Mouse (Mus musculus): Measurements from ENCODE around the gene Kansl3.

The Kansl3 gene

DNA sequence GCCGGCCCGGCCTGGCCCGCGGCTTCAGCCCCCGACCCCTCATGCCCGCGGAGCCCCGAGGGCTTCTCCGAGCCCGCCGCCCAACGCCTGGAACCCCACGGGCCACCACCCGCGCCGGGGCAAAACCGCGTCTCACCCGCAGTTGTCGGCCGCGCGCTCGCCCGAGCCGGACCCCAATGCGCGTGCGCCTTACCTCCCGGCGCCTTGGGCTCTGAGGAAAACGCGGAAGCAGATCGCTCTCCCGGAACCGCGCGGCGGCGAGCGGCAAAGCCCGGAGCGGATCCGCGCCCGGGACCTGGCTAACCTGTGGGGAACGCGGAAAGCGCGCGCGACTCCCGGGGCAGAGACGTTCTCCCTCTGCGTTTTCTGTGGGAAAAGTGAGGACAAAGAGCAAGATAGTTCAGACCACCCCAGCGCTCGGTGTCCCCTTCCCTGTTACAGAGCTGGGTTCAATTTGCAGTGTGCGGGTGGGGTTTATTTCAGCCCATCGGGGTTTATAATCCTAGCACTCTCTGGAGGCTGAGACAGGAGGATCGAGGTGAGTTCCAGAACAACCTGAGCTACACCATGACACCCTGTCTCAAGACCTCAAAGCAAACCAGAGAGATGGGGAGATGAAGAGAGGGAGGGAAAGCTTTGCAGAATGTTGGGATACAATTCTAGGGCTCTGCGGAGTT, at the start of gene Kansl3:
Gene Kansl3, minus strand, starts transcription at position 213 of the 677 bp plus-strand sequence.
- DNase-seq: peak; percentile 95

DNA sequence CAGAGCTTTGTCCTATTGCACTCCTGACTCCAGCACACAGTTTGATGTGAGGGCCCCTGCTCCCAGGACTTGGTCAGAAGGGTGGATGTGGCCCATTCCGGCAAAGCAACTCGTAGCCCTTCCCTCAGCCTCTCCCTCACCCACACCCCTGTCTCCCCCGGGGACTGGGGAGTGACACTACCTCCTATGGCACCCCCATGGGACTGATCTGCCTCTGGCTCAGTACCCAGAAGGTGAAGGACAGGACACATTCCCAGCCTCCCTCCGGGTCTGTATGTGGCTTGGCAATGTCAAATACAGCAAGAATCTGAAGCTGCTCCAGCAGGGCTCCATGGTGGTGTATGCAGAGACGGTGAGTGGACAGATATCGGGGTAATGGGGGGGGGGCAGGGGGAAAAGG, 35.5 kb upstream of the Kansl3 start:
- no peak for DNase-seq

DNA sequence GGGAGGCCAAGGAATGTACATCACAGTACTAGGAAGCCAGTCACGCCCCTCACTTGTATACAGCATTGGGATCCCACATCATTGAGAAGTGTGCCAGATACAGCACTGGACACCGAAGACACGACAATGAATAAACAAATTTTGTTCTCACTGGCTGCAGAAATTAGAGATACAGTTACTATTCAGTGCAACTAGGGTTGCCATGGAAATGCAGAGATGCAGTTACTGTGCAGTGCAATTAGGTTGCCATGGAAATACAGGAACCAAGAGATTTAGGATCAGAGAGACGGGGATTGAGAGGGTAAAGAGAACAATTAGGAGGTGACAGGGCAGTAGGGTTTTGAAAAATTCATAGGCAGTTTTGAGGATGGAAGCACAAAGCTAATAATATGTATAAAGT, 32.5 kb upstream of the Kansl3 start:
- DNase-seq: no peak

DNA sequence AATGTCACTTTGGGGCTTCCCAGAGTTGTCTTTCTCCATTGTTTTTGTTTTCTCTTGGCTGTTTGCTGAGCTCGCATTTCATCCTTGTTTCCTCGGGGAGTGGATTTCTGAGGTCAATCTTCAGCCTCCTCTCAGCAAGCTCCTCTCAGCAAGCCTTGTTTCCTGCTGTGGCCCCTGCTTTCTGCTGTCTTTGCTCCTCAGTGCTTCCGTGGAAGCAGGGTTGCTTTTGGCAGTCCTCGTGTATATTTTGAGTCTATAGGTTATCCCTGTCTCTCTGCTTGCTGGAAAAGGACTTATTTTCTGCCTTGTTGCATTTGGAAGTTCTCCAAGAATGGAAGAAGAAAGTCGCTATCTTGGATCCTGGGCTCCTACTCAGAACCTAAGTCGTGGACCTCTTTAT, 28.1 kb upstream of the Kansl3 start:
- DNase-seq: no peak

DNA sequence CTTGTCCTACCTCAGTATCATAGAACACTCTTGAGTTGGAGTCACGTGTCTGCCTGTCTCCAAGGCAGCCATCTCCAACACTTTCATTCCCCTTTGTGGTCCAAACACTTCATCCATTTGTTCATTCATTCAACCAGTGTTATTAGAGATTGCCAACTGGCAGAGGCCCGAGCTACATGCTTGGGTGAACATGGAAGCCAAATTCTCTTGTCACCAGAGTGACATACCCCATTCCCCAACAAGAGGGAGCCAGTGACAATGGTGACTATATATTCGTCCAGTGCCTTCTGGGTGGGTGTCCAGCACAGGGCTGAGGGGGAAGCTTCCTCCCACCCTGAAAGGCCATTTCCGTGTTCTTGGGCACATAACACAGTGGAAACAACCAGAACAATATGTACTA, 10.6 kb upstream of the Kansl3 start:
- no peak for DNase-seq

DNA sequence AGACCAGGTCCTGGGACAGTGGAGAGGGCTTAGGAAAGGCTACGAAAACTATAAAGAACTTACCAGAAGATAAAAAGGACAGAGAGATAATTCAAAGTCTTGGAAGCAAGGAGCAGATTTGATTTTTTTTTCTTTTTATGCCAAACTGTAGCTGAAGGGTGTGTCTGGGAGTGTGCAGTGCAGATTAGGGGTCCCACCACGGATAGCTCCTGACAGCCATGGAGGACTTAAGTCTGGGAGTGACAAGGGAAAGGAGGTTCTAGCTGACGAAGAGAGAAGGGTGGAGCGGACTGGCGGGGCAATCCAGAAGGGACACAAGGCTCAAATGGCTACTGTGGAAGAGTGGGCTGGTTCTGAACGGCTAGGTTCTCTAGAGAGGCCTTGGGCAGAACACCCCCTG, 9.9 kb upstream of the Kansl3 start:
- DNase-seq: no peak

DNA sequence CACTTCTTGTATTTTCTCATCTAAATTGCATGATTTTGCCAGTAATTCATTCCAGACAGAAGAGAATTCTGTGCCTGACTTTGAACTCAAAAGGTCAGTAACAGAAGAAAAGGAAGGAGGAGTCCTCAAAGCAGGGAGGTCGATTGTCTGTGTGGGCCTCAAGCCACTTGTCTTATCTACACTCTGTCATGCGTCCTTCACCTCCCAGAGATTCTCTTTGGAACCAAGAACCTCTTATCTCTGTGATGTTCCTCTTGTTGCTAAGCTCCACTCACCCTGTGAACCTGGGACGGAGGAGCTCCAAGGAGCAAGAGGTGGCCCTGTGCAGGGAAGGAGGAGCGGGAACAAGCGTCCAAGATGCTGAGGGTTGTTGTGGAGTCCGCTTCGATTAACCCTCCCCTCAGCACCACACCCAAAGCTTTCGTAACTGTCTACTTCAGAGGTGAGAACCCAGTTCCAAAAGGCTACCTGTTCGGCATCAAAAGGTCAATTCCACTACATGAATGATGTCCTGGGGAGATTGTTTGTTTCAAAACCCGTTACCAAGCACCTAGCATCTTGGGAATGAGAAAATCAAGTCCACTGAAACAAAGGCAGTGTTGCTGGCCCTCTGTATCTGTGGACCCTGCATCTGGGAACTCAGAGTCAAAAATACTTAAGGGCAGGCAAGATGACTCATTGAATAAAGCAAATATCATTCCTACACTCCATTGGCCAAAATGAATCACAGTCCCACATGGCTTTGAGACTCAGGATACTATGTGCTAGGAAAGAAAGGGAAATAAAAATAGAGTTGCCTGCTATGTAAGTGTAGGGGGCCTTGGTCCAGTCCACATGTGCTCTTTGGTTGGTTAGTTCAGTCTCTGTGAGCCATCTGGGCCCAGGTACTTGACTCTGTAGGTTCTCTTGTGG, 3.2 kb upstream of the Kansl3 start, which contains the start of gene Fer1l5:
Gene Fer1l5, plus strand, starts transcription at position 358 of the 912 bp plus-strand sequence.
- DNase-seq: no peak

DNA sequence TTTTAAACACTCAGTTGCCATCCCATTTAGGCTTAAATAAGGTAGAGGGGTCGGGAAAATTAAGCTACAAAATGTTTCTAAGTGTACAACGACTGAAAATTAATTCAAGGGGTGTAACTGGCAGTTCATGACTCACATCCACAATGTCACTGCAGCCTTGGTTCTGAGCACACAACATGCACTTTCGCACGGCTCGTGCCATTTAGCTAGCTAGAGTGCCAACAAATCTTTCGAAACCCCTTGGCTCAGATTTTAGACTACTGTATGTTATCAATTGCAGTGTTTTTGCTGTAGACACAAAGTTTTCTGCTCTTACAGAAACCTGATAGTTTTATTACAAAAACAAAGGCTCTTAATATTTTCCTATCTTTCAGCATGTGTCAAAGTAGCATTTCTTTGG, 1.9 kb upstream of the Kansl3 start:
- DNase-seq: no peak

DNA sequence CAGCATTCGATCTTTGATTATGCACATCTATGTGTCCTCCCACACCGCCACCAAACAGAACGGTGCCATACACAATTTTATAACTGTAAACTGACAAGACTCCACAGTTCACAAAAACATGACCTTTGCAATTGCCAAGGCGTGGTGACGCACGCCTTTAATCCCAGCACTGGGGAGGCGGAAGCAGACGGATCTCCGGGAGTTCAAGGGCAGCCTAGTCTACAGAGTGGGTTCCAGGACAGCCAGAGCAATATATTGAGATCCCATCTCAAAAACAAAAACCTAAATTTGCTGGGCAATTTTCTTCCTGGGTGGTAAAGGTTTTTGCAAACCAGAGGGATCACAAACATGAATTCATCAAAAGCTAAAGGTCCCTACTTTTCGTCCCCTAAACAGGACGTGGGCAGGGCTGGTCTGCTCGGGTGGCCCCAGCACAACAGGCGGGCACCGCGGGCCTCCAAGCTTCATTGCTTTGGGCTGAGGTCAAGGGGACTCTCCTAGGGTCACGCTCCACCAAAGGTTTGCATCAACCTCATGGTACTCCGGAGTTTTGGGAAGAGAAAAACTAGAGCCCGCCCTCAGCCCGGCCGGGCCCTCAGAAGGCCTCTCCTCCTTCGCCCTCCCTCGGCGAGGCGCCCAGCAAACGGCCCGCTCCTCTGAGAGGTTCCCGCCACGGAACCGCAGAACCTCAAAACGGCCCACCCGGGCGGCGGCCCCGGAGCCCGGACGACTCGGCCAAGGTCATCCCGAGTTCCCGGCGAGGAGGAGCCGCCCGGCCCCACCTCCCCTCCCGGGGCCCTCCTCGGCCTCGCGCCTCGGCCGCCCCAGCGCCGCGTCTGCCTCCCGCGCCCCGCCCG, 641 bp downstream of the Kansl3 start:
- peak; percentile 41 for DNase-seq

DNA sequence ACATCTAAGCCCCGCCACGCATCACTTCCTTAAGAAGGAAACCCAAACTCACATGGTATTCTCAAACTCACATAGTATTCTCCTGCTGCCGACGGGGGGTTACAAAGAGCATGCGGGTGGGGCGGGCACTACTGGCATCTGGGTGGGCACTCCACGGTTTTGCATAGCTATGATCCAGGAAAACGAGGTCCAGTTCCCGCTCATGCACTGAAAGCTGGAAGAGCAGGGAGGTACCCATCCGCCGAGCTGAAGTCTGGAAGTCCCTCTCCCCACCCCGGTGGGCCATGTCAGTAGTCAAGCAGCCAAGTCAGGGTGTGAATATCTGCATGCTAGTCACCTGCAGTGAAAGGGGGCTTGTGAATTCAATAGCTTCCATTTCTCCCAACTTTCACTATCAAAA, 1.3 kb downstream of the Kansl3 start:
- DNase-seq: peak; percentile 23

DNA sequence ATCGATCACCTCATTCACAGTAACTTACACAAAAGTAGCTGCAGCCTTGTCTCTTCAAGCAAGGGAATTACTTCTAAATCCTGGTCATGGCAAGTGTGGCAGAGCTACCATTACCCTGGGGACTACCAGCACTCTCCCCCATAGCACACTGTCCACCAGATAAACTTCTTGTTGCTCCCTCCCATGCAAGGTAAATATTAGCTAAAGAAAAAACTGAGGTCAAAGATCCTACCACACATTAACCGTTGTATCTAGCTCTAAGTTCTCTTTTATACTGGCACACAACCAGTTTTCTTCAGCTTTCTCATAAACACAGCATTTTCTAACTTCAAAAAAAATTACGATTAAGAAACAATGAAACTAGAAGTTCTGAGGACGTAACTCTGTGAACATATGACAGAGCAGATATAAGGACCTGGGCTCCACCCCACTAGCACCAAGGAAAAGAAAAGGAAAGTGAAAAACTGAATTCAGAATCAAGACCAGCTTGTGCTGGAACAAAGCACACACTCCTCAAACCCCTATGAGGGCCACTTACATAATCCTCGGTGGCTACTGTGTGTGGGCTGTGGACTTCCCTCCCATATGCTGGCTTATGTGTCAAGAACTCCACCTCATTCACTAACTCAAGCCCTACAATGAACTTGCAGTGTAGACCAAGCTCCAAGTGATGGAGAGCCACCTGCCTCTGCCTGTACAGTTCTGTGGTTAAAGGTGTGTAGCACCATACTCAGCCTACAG, 11.9 kb downstream of the Kansl3 start:
- DNase-seq: no peak

DNA sequence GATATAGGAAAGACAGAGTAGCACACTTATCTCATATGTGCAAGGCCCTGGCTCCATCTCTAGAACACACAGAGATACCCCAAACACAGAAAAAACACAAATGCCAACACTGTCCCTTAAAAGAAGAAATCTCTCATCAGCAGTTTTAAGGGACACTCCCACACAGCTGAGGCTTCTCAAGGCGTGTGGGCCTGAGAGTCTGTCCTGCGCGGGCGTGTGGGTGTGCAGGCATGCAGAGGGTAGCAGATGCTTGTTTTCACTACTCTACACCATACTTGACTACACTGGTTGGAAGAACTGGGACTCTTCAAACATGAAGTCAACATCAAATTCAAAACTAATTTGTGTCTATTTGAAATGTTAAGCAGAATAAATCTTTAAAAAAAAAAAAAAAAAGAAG, 16.6 kb downstream of the Kansl3 start:
- no peak for DNase-seq

DNA sequence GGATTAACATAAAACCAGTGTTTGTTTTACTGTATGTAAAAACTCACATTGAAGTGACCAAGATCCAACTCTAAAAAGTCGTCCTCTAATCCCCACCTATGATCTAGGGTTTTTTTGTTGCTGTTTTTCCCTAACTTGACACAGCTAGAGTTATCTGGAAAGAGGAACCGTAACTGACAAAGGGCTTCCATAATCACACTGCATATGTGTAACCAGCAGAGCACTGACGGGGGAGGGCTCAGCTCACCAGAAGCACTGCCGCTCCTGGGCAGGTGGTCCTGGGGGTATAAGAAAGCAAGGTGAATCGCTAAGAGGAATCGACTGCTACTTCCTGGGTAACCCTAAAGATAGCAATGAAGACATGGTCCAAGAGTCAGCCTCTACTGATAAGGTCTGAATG, 26.4 kb downstream of the Kansl3 start:
- no peak for DNase-seq

DNA sequence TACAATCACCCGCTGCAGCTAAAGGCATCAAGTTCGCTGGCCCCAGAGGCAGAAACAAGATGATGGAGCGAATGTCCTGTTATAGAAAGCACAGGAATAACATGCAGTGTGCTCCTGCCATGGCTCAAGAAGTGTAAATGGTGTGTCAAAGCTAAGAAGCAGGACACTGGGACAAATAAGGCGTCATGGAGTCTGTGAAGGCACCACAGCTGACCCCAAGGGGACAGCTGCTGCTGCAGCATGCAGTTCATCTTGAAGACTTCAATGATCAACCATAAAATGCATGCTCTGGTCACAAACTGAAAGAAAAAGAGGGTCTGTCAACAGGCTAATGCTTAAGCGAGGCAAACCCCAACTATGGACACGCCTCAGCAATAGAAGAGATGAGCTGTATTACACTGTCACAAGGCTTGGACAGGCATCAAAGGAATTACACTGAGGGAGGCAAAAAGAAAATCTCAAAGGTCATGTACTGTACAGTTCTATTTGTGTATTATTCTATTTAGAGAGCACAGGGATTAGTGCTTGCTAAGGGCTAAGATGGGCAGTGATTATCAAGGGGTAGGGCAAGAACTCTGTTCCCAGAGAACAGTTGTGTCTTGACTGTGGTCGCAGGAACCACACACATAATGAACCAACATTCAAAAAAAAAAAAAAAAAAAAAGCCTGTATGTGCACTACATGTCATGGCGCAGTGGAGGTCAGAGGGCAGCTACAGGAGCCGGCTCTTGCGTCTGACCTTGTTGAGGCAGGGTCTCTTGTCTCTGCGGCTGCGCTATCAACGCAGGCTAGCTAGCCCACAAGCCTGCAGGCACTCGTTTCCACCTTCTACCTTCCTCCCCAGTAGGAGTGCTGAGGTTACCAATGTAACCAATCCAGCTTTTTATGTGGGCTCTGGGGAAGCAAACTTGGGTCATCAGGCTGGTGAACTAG, 35.8 kb downstream of the Kansl3 start:
- DNase-seq: no peak

DNA sequence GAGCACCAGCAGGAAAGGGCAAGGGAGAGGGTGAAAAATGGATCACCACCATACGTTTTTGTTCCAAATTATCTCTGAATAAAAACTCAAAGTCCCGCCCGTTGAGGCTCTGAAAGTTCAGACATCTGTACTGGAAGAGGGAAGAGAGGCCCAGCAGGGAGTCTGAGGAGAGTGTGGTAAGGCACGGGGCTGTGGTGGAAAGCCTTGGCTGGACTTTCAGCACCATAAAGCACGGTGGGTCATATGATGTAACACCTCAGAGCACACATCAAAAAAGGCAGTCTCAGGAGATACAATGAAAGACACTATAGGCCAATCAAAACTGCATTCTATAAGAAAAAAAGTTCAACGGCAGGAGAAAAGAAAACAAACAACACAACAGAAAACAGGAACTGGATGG, 37.2 kb downstream of the Kansl3 start:
- no peak for DNase-seq

DNA sequence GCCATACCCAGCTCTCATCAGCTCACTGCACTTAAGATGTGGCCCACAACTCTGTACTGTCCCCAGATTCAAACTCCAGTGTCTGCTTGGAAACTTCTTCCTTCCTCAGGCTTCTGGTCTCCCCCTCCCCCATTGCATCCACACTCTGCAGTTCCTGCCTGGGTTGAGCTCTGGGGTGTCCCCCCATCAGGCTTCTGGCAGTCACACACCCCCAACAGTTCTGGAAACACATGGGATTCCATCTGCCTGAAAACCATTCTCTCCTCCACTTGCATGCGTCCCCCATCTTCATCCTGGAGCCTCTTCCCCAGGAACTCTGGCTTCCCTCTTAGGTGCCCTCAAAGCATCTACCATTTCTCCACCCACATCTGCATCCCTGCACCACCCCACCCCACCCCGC, 42.2 kb downstream of the Kansl3 start:
- DNase-seq: no peak

DNA sequence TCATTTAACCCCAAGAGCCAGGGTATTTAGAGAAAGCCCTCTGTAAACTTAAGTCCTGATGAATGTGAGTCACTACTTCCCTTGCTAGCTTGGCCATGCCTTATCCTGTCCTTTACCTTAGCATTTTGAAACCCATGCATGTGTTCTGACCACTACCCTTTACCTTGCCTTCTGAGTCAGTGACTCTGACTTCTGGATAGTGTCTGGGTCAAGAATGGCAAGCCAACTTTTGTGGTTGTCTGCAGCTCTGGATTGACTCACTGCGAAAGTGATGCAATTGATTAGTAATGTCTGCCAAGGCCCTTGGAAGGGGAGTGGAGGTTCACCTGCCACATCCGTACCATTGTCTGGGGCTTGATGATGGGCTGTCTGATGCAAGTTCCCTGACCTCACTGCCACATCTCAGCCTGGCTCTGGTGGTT, 43.1 kb downstream of the Kansl3 start:
- DNase-seq: no peak

DNA sequence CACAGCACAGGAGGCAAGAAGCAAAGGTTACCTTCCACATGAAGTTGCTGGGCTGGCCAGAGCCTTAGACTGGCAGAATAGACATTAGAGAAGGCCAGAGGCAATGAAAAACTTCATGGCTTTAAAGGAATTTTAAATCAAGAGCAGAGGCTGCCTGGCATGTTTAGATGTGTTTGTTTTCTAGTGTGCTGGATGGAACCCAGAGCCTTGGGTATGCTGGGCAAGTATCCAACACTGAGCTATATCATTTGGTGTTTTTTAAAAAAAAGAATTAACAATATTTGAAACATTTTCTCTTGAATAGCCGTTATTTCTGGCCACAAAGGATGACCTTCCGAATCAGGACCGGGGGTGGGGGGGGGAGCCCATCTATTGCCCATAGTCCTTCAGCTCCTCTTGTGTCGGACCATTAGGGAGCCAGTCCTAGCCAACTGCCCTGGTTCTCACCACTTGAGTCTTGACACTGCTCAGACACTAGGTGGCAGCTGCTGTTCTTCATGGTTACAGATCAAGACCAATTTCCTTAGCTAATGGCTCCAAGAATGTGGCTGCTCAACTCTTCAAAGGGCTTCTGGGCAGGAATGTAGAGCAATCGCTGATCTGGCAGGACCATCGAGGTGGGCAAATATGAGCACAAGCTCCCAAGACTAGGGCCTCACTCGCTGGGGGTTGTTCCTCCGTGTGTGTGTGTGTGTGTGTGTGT, 45.1 kb downstream of the Kansl3 start:
- no peak for DNase-seq

DNA sequence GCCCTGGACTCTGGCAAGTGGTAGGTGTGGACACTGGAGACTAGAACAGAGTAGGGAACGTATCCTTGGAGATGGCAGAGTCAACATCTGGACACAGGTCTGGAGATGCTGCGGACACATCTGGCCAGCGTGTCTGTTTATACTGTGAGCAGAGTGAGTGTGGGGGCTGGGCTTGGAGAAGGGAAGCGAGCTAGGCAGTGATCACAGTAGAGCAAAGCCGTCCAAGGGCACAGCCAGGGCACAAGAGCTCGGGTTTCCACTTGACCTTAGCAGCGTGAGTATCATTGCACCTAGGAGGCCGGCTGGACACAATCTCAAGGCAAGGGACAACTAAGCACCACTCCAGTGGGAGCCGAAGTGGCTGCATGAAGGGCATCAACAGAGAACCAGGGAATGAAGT, 45.9 kb downstream of the Kansl3 start:
- DNase-seq: no peak

DNA sequence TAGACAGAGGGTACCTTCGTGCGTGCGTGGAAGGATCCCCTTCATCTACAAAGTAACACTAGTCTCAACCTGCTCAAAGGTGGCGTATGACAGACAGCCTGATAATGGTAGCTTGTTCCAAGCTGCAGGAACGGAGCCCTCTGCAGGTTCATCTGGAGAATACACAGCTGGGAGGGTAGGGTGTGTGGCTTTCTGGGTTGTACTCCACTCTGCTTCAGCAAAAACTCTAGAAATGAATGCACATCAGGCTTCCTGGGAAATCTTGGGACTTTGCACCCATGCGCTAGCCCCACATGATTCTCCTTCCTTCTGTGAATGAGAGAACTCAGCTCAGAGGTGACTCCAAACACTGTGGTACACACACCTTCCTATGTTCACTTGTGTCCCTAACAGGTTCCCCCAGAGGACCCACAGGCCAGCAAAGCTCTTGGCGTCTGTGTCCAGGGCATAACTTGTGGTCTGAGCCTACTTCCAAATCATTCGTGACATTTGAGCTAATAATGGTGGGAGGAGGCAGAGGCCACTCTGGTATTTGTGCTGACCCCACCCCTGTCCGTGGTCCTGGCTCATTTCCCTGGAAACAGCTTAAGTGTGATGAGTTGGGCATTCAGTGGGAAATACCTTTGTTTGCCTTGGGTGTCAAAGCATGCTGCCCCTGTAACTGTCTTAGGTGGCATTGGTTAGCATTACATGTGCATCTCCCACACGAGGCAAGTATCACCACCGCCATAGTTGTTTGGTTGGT, 47.0 kb downstream of the Kansl3 start:
- peak; percentile 58 for DNase-seq
